Mouse (Mus musculus) kidney, embryonic 14.5 days (tissue): ENCODE results near the gene Srsf1. TPM values are rescaled to one million over a fixed set of nuclear protein-coding genes. Genes with fewer than 3 reads are reported as not detected.

Experiments used
- ATAC-seq: fragments of 200-750 bp; cut with Nextera tagmentation; 2 replicates; pipeline ENCODE4 v1.8.0; 2017; ENCODE audit warnings: moderate number of reproducible peaks, mild to moderate bottlenecking, moderate TSS enrichment, moderate library complexity; ENCODE audit not compliant: low FRiP score, low TSS enrichment
- H3K27ac ChIP-seq: fragments of 300-500 bp; sonication (generic); 2 replicates; pipeline ENCODE4 v1.5.1; 2014; ENCODE audit warnings: low read depth, mild to moderate bottlenecking, low read length, moderate library complexity, mixed read lengths
- H3K27me3 ChIP-seq: fragments of 300-500 bp; sonication (generic); 2 replicates; pipeline ENCODE4 v1.6.1; 2014; ENCODE audit warnings: mild to moderate bottlenecking, low read length; ENCODE audit not compliant: control insufficient read depth, insufficient read depth
- H3K36me3 ChIP-seq: fragments of 300-500 bp; sonication (generic); 2 replicates; pipeline ENCODE4 v1.6.1; 2014; ENCODE audit warnings: low read length, mixed read lengths; ENCODE audit not compliant: control insufficient read depth, insufficient read depth
- H3K4me1 ChIP-seq: fragments of 300-500 bp; sonication (generic); 2 replicates; pipeline ENCODE4 v1.6.1; 2014; ENCODE audit warnings: low read length, mixed read lengths; ENCODE audit not compliant: control insufficient read depth, insufficient read depth
- H3K4me2 ChIP-seq: fragments of 300-500 bp; sonication (generic); replicated peaks from 2 replicates; pipeline ENCODE4 v1.6.1; 2014; ENCODE audit warnings: low read depth, mild to moderate bottlenecking, low read length
- H3K4me3 ChIP-seq: fragments of 300-500 bp; sonication (generic); 2 replicates; pipeline ENCODE4 v1.5.1; 2014; ENCODE audit warnings: mild to moderate bottlenecking, low read length
- H3K9ac ChIP-seq: fragments of 300-500 bp; sonication (generic); 2 replicates; pipeline ENCODE4 v1.6.1; 2014; ENCODE audit warnings: low read depth, mild to moderate bottlenecking, low read length, moderate library complexity
- H3K9me3 ChIP-seq: fragments of 300-500 bp; sonication (generic); 2 replicates; pipeline ENCODE4 v1.6.1; 2016; ENCODE audit warnings: low read length; ENCODE audit not compliant: control insufficient read depth
- WGBS: fragments of 180-500 bp; shearing (Covaris S2); extraction: QIAGEN DNeasy Blood & Tissue Kit; methylation state at CpG from one replicate; pipeline ENCODE4 v1.1.7; 2014; 5-methylcytosine and 5-hydroxymethylcytosine counted together
- polyA plus RNA-seq: library from polyadenylated mRNA; unstranded; fragments of >200 nt; fragmentation: Nextera tagmentation; extraction: Ambion mirVana; gene quantifications from 2 replicates; pipeline ENCODE4 v1.2.1, GENCODE M21; 2014

Gene Srsf1
- polyA plus RNA-seq, 1 experiment from 2014 or later = 432 TPM

DNA sequence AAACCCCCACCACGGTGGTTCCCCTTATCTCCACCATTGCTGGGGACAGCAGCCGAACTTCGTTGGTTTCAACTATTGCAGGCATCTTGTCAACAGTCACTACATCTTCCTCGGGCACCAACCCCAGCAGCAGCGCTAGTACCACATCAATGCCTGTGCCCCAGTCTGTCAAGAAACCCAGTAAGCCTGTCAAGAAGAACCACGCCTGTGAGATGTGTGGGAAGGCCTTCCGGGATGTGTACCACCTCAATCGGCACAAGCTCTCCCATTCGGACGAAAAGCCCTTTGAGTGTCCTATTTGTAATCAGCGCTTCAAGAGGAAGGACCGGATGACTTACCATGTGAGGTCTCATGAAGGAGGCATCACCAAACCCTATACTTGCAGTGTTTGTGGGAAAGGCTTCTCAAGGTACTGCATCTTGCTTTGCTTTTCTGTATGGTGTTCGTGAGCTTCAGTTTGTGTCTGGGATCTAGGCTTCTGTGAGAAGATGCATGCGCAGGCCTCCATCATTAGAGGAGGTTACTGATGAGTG is 26.2 kb downstream of the Srsf1 start:
- no peak overlapping the region for H3K9ac ChIP-seq
- no peak overlapping the region for H3K4me3 ChIP-seq
- H3K27me3 ChIP-seq = no peaks in the 10 kb centered on the region
- H3K9me3 ChIP-seq = no peaks in the 10 kb centered on the region
- WGBS = 89% methylated on average over 14 of the region's 14 CpGs
- ATAC-seq = no peak
- H3K27ac ChIP-seq = no peak overlapping the region
- H3K36me3 ChIP-seq = peaks cover 44% of the 10 kb centered on the region
- H3K4me1 ChIP-seq = peaks cover 20% of the 10 kb centered on the region
- no peak overlapping the region for H3K4me2 ChIP-seq

DNA sequence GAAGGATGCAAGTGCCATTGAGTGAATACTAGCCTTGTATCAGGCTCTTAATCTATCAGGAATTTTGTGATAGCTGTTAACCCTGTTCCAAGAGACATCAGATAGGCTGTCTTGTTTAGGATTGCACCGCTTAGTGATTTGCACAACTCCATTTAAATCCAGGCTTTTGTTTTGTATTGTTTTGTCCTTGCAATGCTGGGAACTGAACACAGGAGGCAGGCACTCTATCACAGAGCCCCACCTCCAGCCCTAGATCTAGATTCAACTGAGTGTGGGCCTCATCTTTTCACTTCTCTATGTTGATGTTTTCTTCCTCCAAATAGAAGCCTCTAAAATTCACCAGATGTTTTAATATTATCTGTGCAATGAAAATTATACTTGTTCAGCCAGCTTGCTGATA is 28.5 kb downstream of the Srsf1 start:
- 86% methylated on average over 1 of the region's 1 CpGs for WGBS
- Histone ChIP-seq H3K27ac (no peak overlapping the region), H3K9me3 (no peaks in the 10 kb centered on the region), H3K27me3 (no peaks in the 10 kb centered on the region), H3K36me3 (peaks cover 66% of the 10 kb centered on the region), H3K4me3 (no peak overlapping the region), H3K9ac (no peak overlapping the region), H3K4me2 (no peak overlapping the region), H3K4me1 (peaks cover 13% of the 10 kb centered on the region)
- ATAC-seq = no peak

DNA sequence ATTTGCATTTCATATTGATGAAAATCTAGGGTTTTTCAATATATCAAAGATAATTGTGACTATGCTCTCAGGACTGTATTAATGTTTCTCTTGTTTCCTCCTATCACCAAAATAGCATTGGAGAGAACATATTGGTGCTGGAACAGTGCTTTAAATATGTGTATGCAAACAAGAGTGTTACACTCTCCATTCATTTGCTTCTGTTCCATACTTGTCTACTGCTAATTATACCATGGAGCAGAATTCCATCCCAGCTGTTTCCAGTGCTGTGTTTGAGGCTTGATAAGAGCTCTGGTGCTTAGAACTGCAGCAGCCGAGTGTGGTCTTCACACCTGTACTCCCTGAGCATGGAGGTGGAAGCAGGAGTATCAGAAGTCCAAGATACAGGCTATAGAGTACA is 29.2 kb downstream of the Srsf1 start:
- no peak for ATAC-seq
- no peak overlapping the region for H3K4me3 ChIP-seq
- peaks cover 6% of the 10 kb centered on the region for H3K4me1 ChIP-seq
- H3K9ac ChIP-seq = no peak overlapping the region
- peaks cover 73% of the 10 kb centered on the region for H3K36me3 ChIP-seq
- 92% methylated on average over 1 of the region's 1 CpGs for WGBS
- H3K9me3 ChIP-seq = no peaks in the 10 kb centered on the region
- no peak overlapping the region for H3K4me2 ChIP-seq
- H3K27me3 ChIP-seq = no peaks in the 10 kb centered on the region
- no peak overlapping the region for H3K27ac ChIP-seq

DNA sequence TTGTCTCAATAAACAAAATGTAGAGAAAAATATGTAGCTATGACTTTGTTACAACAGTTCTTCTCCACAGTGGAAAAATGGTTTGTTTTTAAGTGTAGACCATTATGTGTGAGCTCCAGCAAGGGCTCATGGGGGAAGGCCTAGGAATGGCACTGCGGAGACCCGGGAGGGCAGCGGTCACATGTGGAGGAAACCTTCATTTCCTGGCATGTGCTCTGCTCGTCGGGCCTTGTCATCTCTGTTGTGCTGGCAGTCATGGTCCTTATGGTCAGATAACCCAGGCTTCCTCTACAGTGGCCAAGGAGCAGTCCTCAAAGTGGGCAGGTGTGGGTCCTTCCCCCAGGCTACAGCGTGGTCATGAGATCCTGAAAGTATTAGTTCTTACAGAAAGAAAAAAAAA is 36.5 kb downstream of the Srsf1 start:
- peaks cover 4% of the 10 kb centered on the region; the same call in 1 of the 2 replicates for H3K4me1 ChIP-seq
- H3K27ac ChIP-seq = no peak overlapping the region
- H3K4me2 ChIP-seq = no peak overlapping the region
- WGBS = 66% methylated on average over 6 of the region's 6 CpGs
- H3K27me3 ChIP-seq = no peaks in the 10 kb centered on the region
- no peak for ATAC-seq
- H3K9ac ChIP-seq = no peak overlapping the region
- no peaks in the 10 kb centered on the region for H3K9me3 ChIP-seq
- no peak overlapping the region for H3K4me3 ChIP-seq
- H3K36me3 ChIP-seq = peaks cover 56% of the 10 kb centered on the region

DNA sequence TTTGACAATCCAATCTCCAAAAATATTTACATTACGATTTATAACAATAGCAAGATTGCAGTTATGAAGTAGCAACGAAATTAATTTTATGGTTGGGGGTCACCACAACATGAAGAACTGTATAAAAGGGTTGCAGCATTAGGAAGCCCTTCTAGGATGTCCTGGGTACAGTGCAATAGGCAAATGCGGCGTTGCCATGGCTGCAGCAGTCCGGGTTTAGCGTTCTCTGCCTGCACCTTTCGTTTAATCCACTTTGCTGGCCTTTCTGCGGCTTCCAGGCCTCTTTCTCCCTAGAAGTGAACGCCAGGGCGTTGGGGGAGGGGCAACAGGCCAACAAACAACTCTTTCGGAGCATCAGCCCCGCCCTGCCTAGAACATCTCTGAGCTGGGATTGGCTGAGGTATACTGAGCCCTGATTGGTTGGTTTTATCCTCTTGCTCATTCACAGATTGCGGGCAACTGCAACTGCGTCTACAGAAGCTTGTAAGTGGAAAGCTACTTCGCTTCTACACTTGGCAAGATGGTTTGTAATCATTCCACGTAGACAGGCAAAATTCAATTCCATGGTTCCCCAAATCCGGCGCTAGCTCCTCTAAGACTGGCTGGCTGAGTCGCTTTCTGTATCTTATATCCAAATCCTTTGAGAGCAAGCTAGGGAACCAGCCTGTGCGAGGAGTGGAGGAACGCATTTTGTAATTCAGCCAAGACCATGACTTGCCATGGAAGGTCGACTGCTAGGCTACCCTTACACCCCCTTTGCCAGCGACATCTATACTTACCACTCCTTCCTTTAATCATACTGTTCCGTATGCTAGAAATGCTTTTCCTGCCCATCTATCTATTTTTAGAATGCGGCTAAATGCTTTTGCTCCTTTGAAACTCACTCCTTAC is 39.8 kb downstream of the Srsf1 start:
- Histone ChIP-seq H3K4me1 (peaks cover 4% of the 10 kb centered on the region; the same call in 1 of the 2 replicates), H3K27ac (peak overlapping the region; percentile 52), H3K27me3 (no peaks in the 10 kb centered on the region), H3K9me3 (no peaks in the 10 kb centered on the region), H3K36me3 (peaks cover 23% of the 10 kb centered on the region), H3K9ac (peak overlapping the region; percentile 44; the same call in 1 of the 2 replicates), H3K4me2 (peak overlapping the region; percentile 54), H3K4me3 (peak overlapping the region; percentile 25)
- WGBS = 8% methylated on average over 25 of the region's 25 CpGs
- ATAC-seq = peak; percentile 98

DNA sequence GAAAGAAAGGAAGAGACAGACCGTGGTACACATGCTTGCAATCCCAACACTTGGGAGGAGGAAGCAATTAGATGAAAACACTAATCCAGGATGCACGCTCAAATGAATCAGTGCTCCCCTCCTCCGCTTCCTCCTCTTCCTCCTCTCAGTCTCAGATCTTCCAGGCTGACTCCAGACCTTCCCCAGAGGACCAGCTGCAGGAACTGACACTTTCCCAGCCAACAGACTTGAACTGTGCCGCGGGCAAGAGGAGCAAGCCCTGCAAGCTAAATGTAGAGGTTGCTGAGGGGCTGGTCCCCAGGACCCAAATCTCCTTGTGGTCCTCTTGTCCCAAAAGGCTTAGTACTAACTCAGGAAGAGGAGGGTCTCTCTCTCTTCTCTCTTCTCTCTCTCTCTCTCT is 42.0 kb downstream of the Srsf1 start:
- Histone ChIP-seq H3K9ac (no peak overlapping the region), H3K4me3 (no peak overlapping the region), H3K4me2 (no peak overlapping the region), H3K4me1 (peaks cover 4% of the 10 kb centered on the region; the same call in 1 of the 2 replicates), H3K36me3 (peaks cover 5% of the 10 kb centered on the region; the same call in 1 of the 2 replicates), H3K27me3 (no peaks in the 10 kb centered on the region), H3K9me3 (no peaks in the 10 kb centered on the region), H3K27ac (no peak overlapping the region)
- 47% methylated on average over 5 of the region's 5 CpGs for WGBS
- ATAC-seq = no peak

DNA sequence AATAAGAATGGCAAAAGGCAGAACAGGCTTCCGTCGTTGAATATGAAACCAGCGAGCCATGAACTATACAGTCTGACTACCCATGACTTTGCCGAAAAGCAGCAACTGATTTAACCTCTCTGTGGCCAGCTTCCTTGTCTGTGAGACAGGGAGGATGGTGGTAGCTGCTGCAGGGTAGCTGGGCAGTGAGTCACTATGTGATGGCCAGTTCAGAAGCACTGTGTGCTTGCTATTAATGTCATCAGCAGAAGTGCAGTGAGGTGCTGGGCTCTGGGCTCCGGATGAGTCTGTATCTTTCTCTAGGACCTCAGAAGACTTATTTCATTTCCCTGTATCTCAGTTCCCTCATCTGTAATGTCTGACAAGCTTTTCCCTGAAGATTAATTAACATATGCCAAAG is 43.1 kb downstream of the Srsf1 start:
- Histone ChIP-seq H3K27ac (no peak overlapping the region), H3K36me3 (no peaks in the 10 kb centered on the region), H3K4me1 (peaks cover 4% of the 10 kb centered on the region; the same call in 1 of the 2 replicates), H3K27me3 (no peaks in the 10 kb centered on the region), H3K9me3 (no peaks in the 10 kb centered on the region), H3K4me2 (no peak overlapping the region), H3K9ac (no peak overlapping the region), H3K4me3 (no peak overlapping the region)
- WGBS = 67% methylated on average over 5 of the region's 5 CpGs
- no peak for ATAC-seq

DNA sequence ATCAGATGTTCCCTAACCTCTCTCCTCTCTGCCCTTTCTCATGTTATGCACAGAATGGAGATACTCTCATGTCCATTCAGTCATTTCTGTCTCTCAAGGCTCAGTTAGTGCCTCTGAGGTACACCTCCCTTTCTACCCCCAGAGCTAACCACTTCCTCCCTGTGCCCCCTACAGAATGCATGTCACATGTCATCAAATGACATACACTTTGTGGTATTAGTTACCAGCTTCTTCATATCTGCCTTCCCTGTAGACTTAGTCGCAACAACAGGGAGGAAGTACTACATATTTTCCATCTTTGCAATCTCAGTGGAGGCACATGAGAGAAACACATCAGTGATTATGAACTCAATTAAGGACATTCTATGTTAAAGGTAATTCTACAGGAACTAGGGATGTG is 44.8 kb downstream of the Srsf1 start:
- Histone ChIP-seq H3K4me1 (peaks cover 6% of the 10 kb centered on the region), H3K36me3 (no peaks in the 10 kb centered on the region), H3K4me2 (no peak overlapping the region), H3K27me3 (no peaks in the 10 kb centered on the region), H3K9ac (no peak overlapping the region), H3K4me3 (no peak overlapping the region), H3K9me3 (no peaks in the 10 kb centered on the region), H3K27ac (no peak overlapping the region)
- no peak for ATAC-seq
- 66% methylated on average over 1 of the region's 1 CpGs for WGBS

DNA sequence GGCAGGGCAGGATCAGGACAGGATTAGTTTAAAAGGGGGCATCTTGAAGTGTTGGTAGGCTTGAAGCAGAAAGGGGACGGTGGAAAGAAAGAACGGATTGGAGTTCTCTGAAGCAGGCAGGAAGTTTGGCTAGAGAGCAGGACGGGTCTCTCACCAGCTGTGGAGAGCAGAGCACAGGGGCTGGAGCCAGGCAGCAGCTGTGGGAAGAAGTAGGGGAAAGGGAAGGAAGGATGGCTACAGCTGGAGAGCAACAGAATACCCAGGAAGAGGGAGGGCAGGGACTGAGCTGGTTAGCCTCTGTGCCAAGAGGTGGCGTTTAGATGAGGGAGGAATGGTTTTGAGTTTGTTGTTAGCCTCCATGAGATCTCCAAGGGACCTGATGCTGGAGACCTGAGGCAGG is 50.0 kb downstream of the Srsf1 start:
- Histone ChIP-seq H3K4me2 (no peak overlapping the region), H3K27me3 (no peaks in the 10 kb centered on the region; the same call in 1 of the 2 replicates), H3K36me3 (no peaks in the 10 kb centered on the region), H3K4me3 (no peak overlapping the region), H3K4me1 (peaks cover 23% of the 10 kb centered on the region), H3K9me3 (no peaks in the 10 kb centered on the region), H3K27ac (0 out of 2 replicates have a peak overlapping the region, but pooled peaks have one; percentile 24), H3K9ac (no peak overlapping the region)
- ATAC-seq = peak; percentile 30; the same call in 1 of the 2 replicates
- 28% methylated on average over 4 of the region's 4 CpGs for WGBS
